Mouse (Mus musculus) megakaryocyte, embryonic 14.5 days (primary cell): Measurements from ENCODE around the gene Picalm.

ENCODE experiments used
- FLI1 ChIP-seq: IDR thresholded peaks from 2 replicates; pipeline ENCODE4 v1.6.1; 2012; ENCODE audit warnings: low read length, inconsistent platforms, mixed read lengths
- GATA1 ChIP-seq: IDR thresholded peaks from 3 replicates; pipeline ENCODE4 v1.6.1; 2012; ENCODE audit warnings: mixed read lengths, low read length, inconsistent platforms, borderline replicate concordance

DNA sequence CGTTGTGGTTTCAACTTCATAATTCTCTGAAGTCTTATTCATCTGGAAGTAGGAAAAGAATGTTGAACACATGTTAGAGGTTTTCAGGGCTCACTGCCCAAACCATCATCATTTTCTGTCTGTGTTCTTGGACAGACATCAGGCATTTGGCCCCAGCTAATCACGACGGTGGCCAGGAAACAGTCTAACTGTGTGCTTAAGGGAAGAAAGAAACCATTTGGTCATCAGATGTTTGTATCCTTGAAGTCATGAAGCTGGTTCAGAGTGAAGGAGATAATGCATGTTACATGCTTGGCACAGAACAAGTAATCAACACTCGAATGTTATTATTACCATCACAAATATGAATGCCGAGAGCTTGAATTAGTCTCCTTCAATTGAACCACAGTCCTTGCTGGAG is 5.0 kb upstream of the Picalm start:
- TF ChIP-seq GATA1 = no peak
- TF ChIP-seq FLI1 = no peak
